Mouse (Mus musculus): ENCODE data around the gene Hectd4.

Hectd4 gene

DNA sequence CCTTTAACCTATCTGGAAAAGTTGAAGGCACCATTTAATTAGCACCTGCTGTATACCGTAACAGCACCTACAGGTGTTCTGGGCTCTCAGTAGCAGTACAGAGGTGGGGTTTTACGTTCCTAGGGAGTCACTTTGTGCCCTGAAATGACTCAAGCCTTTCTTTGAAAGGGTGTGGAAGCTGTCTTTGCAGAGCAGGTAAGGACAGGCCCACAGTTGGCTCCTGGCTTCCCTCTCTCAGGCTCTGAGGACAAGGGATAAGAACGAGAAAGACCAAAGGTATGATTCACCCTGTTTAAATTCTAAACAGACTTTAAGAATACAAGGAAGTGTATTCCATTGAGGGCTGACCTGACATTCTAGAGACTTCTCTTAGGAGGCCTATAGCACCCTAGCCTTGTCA lies 173.4 kb downstream of the Hectd4 start:
- DNase-seq (ENCODE audit: low read depth, low spot score) = no peak

DNA sequence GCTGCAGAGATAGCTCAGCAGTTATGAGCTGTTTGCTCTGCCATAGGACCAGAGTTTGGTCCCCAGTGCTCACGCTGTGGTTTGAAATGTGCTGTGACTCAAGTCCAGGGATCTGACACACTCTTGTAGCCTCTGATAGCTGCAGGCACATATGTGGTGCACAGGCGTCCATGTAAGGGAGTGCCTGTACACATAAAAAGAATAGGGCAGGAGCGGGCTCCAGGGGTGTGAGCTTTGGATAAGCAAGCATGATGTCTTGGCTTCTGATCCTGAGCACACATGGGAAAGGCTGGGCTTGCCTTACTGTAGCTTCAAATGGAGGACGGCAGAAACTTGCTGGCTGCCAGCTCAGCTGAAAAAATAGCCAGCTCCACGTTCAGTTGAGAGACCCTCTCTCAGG lies 175.6 kb downstream of the Hectd4 start:
- DNase-seq (ENCODE audit: low read depth, low spot score) = no peak

DNA sequence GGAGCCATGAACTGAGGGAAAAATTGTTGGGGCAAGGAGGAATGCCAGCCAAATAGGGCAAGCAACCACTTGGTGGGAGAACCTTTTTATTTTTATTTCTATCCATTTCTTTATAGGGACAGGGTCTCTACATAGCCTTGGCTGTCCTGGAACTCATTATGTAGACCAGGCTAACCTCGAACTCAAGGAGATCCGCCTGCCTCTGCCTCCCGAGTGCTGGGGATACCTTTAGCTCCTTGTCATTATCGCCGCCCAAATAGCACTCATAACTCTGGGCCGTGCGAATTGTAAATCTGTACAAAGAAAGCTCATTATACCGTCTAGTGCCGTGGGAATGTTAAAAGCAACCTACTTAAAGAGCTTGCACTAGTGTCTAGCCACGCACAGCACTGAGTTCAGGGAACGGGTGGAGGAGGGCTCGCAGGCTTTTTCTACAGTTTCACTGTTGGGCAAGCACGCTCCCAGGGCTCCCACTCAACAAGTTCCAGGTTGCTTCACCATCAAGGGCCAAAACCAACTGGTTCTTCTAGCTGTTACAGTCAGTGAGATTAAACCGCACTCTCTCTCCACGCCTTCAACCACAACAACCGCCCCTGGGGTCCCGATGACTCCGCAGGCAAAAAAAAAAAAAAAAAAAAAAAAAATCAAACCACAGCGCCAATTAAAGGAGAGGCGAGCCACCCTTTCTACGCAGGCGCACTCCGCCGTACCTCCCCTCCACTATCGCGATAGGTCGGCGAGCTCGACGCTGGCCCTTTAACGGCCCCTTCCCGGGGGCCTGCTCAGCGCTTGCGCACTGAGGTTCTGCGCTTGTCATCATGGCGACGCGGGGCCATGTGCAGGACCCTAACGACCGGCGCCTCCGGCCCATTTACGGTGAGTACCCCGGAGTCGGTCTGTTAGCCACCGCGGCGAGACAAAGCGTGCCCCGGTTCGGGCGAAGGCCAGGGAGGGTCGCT lies 177.4 kb downstream of the Hectd4 start, which contains the start of gene Naa25:
Naa25 (plus strand) TSS at position 750 of the 959 bp plus-strand sequence.
- DNase-seq (ENCODE audit: low read depth, low spot score) = peak; percentile 98

DNA sequence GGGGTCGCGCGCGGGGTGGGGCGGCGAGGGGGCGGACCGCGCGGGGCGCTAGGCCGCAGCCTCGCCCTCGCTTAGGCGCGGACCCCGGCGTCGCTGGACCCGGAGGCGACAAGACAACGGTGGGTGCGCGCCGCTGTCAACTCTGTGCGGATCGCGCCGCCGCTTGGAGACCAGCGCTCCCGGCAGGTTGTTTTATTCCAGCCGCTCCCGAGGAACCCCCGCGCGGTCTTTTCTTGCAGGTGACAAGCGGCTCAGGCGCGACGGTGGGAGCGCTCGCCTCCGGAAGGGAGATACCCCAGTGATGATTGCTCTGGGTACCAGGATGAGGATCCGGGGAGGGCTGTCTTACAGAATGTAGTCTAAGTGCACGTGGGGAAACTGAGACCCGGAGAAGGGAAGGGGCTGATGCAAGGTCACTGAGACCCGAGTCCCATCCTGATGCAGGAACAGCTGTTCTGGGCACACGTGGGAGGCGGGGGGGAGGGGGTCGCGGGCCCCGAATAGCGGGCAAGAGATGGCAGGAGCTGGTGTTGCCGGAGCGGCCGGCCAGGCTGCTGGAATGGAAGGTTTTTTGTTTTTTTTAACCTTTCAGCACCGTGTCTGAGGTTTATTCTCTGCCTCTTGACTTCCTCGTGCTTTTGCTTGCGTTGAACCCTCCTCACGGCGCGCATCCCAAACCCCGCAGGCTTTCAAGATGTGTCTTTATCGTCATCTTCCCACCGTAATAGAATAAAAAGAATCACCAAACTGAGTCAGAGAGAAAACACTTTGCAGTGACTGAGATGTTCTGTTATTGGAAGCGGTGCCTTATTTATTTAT lies 178.3 kb downstream of the Hectd4 start:
- peak; percentile 35 for DNase-seq (ENCODE audit: low read depth, low spot score)

DNA sequence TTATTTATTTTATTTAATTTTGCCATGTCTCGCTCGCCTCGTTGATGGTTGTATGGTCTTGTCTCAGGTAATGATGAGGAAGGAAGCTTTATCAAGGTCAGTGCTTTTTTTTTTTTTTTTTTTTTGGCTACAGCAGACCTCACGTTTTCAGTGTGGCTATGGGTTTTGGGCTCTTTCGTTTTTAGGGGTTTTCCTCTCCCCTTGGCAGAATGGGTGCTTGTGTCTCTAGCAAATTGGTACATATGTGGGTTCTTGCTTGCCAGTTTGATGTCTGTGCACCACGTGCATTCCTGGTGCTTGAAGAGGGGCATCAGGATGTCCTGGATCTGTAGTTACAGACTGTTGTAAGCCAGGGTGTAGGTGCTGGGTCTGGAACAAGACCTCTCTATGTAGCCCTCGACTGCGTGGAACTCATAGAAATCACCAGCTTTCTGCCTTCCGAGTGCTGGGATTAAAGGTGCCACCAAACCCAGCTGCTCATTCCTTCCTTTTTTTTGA lies 179.0 kb downstream of the Hectd4 start:
- no peak for DNase-seq (ENCODE audit: low read depth, low spot score)

DNA sequence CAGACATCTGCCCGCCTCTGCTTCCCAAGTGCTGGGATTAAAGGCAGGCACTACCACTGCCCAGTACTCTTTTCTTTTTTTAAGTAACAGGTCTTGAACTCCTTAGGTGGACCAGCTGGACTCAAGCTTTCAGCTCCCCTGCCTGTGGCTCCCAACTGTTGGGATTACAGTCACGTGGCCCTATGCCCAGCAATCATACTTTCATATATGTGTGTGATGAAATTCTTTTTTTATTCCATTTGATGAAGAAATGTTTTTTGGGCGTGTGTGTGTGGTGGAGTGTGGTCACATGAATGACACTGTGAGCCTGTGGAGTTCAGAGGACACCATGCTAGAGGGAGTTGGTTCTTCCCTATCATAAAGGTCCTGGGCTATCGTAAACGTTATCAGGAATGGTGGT lies 179.5 kb downstream of the Hectd4 start:
- DNase-seq (ENCODE audit: low read depth, low spot score) = no peak

DNA sequence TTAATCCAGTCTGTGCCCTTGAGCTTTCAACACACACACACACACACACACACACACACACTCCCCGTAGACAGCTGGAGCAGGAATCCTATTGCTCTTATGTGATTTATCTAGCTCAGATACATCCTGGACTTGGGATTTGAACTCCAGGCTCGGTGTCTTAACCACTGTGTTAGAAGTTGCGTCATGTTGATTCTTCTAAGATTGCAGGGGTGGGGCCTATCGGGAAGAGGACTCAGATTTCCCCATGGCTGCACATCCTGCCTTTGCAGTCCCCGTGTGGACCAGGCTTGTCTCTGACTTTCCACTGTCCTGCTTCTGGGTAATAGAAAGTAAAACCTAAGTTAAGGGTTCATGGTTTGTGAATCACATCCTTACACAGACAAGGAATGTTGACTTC lies 180.0 kb downstream of the Hectd4 start:
- DNase-seq (ENCODE audit: low read depth, low spot score) = no peak

DNA sequence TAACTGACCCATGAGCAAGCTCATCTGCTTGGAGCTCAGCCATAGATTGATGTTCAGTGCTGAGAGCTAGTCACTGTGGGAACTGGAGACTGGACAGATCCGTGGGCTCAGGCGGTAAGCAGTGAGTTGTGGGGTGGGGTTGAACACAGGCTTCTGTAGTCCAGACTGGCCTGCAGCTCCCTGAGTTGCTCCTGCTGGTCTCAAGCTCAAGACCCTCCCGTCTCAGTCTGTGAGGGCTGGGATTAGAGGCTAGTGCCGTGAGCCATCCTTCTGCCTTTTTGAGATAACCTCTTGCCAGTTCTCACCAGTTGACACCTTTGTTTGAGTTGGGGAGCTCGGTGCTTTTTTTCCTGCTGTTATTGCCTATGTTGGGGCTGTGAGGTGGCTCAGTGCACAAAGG lies 180.8 kb downstream of the Hectd4 start:
- no peak for DNase-seq (ENCODE audit: low read depth, low spot score)

DNA sequence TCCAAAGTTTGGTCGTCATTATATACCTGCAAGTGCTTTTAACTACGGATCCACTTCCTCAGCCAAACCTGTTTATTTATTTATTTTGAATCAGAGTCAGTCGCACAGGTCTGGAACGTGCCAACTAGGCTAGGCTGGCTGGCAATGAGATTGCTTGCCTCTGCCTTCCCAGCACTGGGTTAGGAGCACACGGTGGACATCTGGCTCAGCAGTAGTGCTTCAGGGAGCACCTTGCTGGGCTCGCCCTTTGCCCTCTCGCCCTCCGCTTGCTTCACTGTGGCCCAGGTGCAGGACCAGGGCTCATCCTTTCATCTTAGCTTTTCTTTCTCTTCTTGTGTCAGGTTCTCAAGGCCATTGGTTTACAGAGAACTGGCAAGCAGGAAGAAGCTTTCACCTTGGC lies 187.8 kb downstream of the Hectd4 start:
- no peak for DNase-seq (ENCODE audit: low read depth, low spot score)

DNA sequence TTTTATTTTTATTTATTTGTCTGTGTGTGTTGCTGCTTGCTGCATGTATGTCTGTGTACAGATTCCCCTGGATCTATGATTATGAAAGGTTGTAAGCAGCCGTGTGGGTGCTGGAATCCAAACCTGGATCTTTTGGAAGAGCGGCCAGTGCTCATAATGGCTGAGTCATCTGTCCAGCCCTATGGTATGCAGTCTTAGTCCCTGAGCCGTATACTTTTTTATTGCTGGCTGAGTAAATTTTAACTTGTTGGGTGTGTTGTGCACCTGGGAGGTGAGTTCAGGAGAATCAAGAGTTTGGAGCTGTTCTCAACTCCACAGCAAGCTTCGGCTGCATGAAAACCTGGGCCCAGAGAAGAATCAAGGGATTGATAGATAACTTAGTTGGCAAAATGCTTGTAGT lies 191.0 kb downstream of the Hectd4 start:
- no peak for DNase-seq (ENCODE audit: low read depth, low spot score)
